Mouse (Mus musculus) layer of hippocampus, adult 8-10 months (tissue): Measurements from ENCODE around the gene Ntrk3. TPM values are rescaled to one million over a fixed set of nuclear protein-coding genes. Genes with fewer than 3 reads are reported as not detected.

Source experiments
- DNase-seq, 2 experiments: peaks; one replicate each; pipeline ENCODE4 v3.0.0; 2022; ENCODE audit warnings: low spot score in 2 of 2
- total RNA-seq, 4 experiments: library from RNA; stranded (reverse); gene quantifications; 2 replicates each; pipeline ENCODE4 v1.2.4; 2022

Ntrk3 gene
- total RNA-seq, 4 experiments from 2014 or later = 175 to 215 (median 192) TPM

- DNase-seq = no peak
These were observed 516.1 kb downstream of the Ntrk3 start for GRCm38 (mm10) chr7:78221668-78222067.

- DNase-seq = no peak
These were observed 516.9 kb downstream of the Ntrk3 start for GRCm38 (mm10) chr7:78220949-78221348.

GRCm38 (mm10) chr7:78190931-78191653 is 546.7 kb downstream of the Ntrk3 start:
- peak; percentile 54 to 60 for DNase-seq

GRCm38 (mm10) chr7:78185578-78185977 is 552.2 kb downstream of the Ntrk3 start:
- no peak for DNase-seq

GRCm38 (mm10) chr7:78183396-78183795 is 554.4 kb downstream of the Ntrk3 start:
- DNase-seq = no peak

- no peak for DNase-seq
These were observed 557.7 kb downstream of the Ntrk3 start for GRCm38 (mm10) chr7:78179996-78180665.

- DNase-seq = no peak
These were observed 565.4 kb downstream of the Ntrk3 start for GRCm38 (mm10) chr7:78172267-78172955.

GRCm38 (mm10) chr7:78165466-78165865 is 572.3 kb downstream of the Ntrk3 start:
- DNase-seq = no peak

GRCm38 (mm10) chr7:78157946-78158345 is 579.9 kb downstream of the Ntrk3 start:
- DNase-seq = no peak

GRCm38 (mm10) chr7:78145251-78145650 is 592.6 kb downstream of the Ntrk3 start:
- DNase-seq = no peak

GRCm38 (mm10) chr7:78144849-78145248 is 593.0 kb downstream of the Ntrk3 start:
- DNase-seq = no peak

GRCm38 (mm10) chr7:78129966-78130365 is 607.8 kb downstream of the Ntrk3 start:
- DNase-seq = no peak

Other genes starting within 250 kb of the Ntrk3 start
- gene Mrps11, start 45.1 kb upstream of the Ntrk3 start, total RNA-seq = 10 to 100 TPM; 36.2 to 45.6 (median 42.1) TPM
- 10 to 100 TPM; 24.8 to 33.6 (median 30.3) TPM for gene Mrpl46, start 45.5 kb upstream of the Ntrk3 start, total RNA-seq
- 1 to 10 TPM; 5.6 to 8.3 (median 6.5) TPM for gene Det1, start 109.3 kb upstream of the Ntrk3 start, total RNA-seq
- 10 to 100 TPM; 17.8 to 23.3 (median 21.7) TPM for gene Aen, start 157.8 kb upstream of the Ntrk3 start, total RNA-seq
- 1 to 10 TPM in 2 of 4 experiments, under 1 TPM in 1, not detected in 1; 0.83 to 1.4 (median 1.0) TPM for gene Isg20, start 175.4 kb upstream of the Ntrk3 start, total RNA-seq